Mouse (Mus musculus) neural tube, embryonic 12.5 days (tissue): ENCODE data around the gene Hspa12a. TPM values are rescaled to one million over a fixed set of nuclear protein-coding genes. Genes with fewer than 3 reads are reported as not detected.

Source experiments
- ATAC-seq: fragments of 200-750 bp; cut with Nextera tagmentation; 2 replicates; pipeline ENCODE4 v1.8.0; 2017; ENCODE audit warnings: low read depth, mild to moderate bottlenecking, moderate TSS enrichment, moderate library complexity; ENCODE audit not compliant: low FRiP score
- H3K27ac ChIP-seq: fragments of 300-500 bp; sonication (generic); 2 replicates; pipeline ENCODE4 v1.5.1; 2016
- H3K27me3 ChIP-seq: fragments of 300-500 bp; sonication (generic); replicated peaks from 2 replicates; pipeline ENCODE4 v1.6.1; 2016; ENCODE audit warnings: mild to moderate bottlenecking
- H3K36me3 ChIP-seq: fragments of 300-500 bp; sonication (generic); 2 replicates; pipeline ENCODE4 v1.6.1; 2016; ENCODE audit warnings: mild to moderate bottlenecking
- H3K4me1 ChIP-seq: fragments of 300-500 bp; sonication (generic); 2 replicates; pipeline ENCODE4 v1.6.1; 2016
- H3K4me2 ChIP-seq: fragments of 300-500 bp; sonication (generic); replicated peaks from 2 replicates; pipeline ENCODE4 v1.6.1; 2016; ENCODE audit warnings: mild to moderate bottlenecking
- H3K4me3 ChIP-seq: fragments of 300-500 bp; sonication (generic); 2 replicates; pipeline ENCODE4 v1.5.1; 2016
- H3K9ac ChIP-seq: fragments of 300-500 bp; sonication (generic); 2 replicates; pipeline ENCODE4 v1.6.1; 2016; ENCODE audit warnings: mild to moderate bottlenecking
- H3K9me3 ChIP-seq: fragments of 300-500 bp; sonication (generic); 2 replicates; pipeline ENCODE4 v1.6.1; 2016; ENCODE audit warnings: mild to moderate bottlenecking
- WGBS: fragments of 180-500 bp; shearing (Covaris S2); methylation state at CpG from one replicate; pipeline ENCODE4 v1.1.7; 2016; 5-methylcytosine and 5-hydroxymethylcytosine counted together
- polyA plus RNA-seq: library from polyadenylated mRNA; unstranded; fragments of >200 nt; fragmentation: Nextera tagmentation; extraction: Ambion mirVana; gene quantifications from 2 replicates; pipeline ENCODE4 v1.2.1, GENCODE M21; 2016

The Hspa12a gene
- 67.0 and 74.2 TPM in 2 replicates for polyA plus RNA-seq

DNA sequence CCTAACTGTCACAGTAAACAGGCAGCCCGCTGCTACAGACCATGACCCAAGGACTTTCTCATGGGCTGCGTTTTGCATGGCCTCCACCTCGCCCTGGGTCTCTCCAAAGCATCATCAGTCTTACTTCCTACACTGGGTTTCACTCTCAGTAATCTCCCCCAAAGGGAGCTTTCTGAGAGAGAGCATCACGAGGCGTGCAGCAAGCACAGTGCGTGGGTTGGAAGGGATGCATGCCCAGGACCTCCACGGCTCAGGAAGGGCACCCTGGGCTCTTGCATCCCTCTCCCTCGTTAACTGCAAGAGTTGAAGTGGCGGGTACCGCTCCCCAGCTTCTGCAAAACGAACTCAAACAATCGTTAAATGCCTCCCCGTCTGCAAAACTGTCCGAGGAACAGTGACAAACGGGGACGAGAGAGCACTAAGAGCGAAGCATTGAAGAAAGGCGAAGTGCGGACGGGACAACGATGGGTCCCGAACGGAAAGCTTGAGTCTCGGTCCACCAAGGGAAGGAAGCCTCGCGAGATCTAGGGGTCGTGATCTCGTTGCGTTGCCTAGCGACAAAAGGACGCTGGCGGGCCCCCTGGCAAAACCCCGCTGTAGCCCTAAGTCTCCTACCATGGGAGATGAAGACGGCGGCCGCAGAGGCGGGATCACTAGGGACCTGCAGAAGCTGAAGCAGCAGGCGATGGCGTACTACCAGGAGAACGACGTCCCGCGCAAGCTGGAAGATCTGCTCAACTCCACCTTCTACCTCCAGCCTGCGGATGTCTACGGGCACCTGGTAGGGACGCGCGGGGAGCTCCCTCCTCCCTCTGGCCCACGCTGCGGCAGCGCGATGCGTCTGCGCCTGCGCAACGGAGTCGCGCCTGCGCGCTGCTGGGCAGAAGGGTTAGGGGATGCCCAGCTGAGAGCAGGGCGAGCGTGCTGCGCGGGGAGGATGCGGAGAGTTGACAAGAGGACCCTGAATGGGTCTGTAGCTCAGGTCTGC, at the start of gene Hspa12a, which contains the start of gene Eno4:
Gene Hspa12a, minus strand, starts transcription at position 814 of the 988 bp plus-strand sequence.
Gene Eno4, plus strand, starts transcription at position 585 of the 988 bp plus-strand sequence.
- no peaks in the 10 kb centered on the region for H3K36me3 ChIP-seq
- H3K4me2 ChIP-seq: peak within 1 kb of the TSS; percentile 92
- peak within 1 kb of the TSS; percentile 37; the same call in 1 of the 2 replicates for H3K27ac ChIP-seq
- ATAC-seq: peak; percentile 97
- peaks cover 10% of the 10 kb centered on the region for H3K4me1 ChIP-seq
- H3K27me3 ChIP-seq: peaks cover 13% of the 10 kb centered on the region; the same call in 1 of the 2 replicates
- H3K4me3 ChIP-seq: peak within 1 kb of the TSS; percentile 63
- WGBS: under 1% methylated on average over 65 of the region's 65 CpGs
- H3K9ac ChIP-seq: peak within 1 kb of the TSS; percentile 76
- H3K9me3 ChIP-seq: no peaks in the 10 kb centered on the region

DNA sequence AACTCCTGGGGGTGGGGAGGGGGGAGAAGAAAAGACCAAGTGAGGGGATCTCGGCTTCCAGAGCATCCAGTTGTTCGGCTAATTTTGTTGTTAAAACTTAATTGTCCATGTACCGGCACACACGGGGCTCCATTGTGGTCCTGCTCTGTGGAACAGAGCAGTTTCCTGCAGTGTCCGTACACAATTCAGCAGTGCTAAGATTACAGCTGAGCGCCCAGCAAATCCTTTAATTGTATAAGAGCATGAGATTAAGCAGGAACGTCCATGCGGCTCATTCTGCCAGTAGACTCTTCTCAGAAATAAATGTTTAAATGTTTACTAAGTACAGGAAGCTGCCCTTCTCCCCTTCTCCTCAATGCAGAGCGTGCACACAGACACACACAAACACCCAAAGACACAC, 38.1 kb upstream of the Hspa12a start:
- WGBS: 12% methylated on average over 9 of the region's 9 CpGs
- no peak for ATAC-seq
- peaks cover 51% of the 10 kb centered on the region for H3K27me3 ChIP-seq

DNA sequence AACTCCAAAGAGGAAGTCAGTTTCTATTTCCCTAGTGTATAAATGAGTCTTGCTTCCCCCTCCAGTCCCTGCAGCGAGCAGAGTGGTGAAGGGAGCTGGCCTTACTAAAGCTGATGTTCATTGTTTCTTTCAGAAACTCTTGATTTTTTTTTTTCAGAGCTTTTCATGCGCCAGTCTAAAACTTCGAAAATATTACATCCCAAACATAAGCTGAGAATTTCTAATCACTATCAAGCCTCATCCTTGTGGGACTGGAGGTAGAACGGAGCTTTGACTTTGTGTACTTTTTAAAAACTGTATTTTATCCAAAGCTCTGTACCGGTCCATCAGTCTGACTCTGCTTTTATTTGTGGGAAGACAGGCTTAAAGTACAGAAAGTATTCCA, 36.6 kb upstream of the Hspa12a start:
- Histone ChIP-seq H3K36me3 (no peaks in the 10 kb centered on the region), H3K4me2 (0 out of 2 replicates have a peak overlapping the region, but pooled peaks have one; percentile 9), H3K4me3 (no peak overlapping the region), H3K9me3 (no peaks in the 10 kb centered on the region), H3K4me1 (no peaks in the 10 kb centered on the region), H3K27ac (no peak overlapping the region), H3K27me3 (peaks cover 62% of the 10 kb centered on the region), H3K9ac (no peak overlapping the region)
- 74% methylated on average over 5 of the region's 5 CpGs for WGBS
- no peak for ATAC-seq

More for the DNA sequence above, 38.1 kb upstream of the Hspa12a start:
- Histone ChIP-seq H3K4me3 (no peak overlapping the region), H3K27ac (no peak overlapping the region), H3K9ac (no peak overlapping the region), H3K36me3 (no peaks in the 10 kb centered on the region), H3K4me2 (no peak overlapping the region; the same call in 1 of the 2 replicates), H3K4me1 (no peaks in the 10 kb centered on the region), H3K9me3 (no peaks in the 10 kb centered on the region)

DNA sequence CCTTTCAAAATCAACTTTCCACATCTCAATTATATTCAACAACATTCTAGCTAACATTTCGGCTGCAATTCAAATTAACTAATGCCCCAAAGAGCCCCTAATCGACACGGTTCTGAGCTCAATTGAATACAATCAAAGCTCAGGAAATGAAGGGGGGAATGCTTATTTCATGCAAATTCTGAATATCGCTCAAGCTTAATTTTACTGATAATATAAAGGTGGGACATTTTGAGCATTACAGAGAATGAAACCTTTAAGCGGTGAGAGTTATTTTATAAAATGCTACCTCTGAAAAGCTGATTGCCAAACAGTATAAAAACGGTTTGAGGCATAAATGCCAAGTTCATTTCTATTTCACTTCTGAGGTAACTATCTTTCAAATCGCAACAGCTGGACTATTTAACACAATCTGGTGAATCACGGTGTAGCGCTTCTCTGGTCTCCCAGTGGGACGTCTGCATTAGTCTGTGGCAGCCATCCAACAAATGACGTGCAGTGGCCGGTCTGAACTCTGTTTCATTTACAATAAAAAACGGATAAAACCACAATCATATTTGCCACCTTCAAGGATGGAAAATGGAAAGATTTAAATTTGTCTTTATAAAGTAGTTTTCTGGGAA, 36.1 kb upstream of the Hspa12a start:
- 39% methylated on average over 13 of the region's 13 CpGs for WGBS
- no peaks in the 10 kb centered on the region for H3K4me1 ChIP-seq
- no peak for ATAC-seq
- H3K36me3 ChIP-seq: no peaks in the 10 kb centered on the region
- no peaks in the 10 kb centered on the region for H3K9me3 ChIP-seq
- H3K27ac ChIP-seq: no peak overlapping the region
- H3K4me2 ChIP-seq: 0 out of 2 replicates have a peak overlapping the region, but pooled peaks have one; percentile 9
- H3K9ac ChIP-seq: no peak overlapping the region
- peaks cover 67% of the 10 kb centered on the region for H3K27me3 ChIP-seq
- H3K4me3 ChIP-seq: no peak overlapping the region

DNA sequence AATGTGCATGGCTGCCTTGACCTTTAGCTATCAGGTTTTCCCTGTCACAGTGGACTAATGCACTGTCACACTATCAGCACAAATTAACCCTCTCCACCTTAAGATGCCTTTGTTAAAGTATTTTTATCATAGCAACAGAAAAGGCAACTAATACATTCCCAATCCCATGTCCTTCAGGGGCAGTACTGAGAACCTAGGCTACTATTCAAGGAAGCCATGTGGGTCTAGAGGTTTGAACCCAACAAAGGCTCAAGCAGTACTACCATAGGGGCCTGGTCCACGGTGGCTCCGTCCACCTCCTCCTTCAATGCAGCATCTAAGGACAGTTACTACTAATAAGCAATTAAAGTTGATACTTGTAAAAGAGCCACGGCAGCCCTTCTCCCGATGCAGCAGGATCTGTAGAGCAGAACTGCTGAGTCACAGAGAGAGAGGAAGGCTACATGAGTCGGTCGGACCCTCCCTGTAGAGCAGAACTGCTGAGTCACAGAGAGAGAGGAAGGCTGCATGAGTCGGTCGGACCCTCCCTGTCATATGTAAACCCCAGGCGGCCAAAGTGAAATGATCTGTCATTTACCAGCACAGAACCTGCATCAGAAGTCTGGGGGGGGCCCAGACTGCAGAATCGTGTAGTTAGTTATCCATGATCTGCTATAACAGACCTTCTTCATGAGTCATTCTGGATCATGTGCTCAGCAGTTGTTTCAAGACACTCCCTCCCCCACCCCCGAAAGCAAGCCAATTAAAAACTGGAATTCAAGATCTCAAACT, 35.1 kb upstream of the Hspa12a start:
- Histone ChIP-seq H3K27me3 (peaks cover 74% of the 10 kb centered on the region), H3K9ac (no peak overlapping the region), H3K4me2 (no peak overlapping the region), H3K4me3 (no peak overlapping the region), H3K36me3 (no peaks in the 10 kb centered on the region), H3K27ac (no peak overlapping the region), H3K4me1 (no peaks in the 10 kb centered on the region), H3K9me3 (no peaks in the 10 kb centered on the region)
- no peak for ATAC-seq
- 74% methylated on average over 11 of the region's 11 CpGs for WGBS

DNA sequence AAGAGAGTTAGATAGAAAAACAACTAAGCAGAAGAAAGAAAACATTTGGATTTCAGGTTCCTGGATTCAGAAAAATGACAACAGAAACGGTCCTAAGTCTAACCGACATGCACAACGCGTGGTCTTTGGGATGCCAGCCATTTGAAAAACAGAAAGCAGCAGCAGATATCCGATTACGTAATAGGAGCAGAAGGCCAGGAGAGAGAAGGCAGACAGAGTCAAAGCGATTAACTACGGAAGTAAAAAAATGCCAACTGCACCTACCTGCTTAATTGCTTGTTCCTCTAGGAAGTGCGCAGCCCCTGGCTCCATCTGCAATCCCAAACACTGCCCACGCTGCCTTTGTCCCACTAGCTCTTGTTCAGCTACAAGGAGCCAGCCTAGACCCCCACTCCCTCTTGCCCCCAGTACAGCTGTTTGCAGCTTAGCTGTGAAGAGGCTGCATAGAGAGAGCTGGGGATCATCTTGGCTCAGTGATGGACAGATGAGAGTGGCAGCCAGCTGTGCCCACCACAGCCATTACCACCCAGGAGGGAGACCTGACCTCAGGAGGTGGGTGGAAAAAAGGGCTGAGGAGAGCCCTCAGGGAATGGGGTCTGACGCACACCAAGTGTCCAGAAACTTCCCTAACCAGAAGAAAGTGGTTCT, 31.9 kb upstream of the Hspa12a start:
- Histone ChIP-seq H3K27me3 (peaks cover 89% of the 10 kb centered on the region), H3K36me3 (no peaks in the 10 kb centered on the region), H3K4me3 (no peak overlapping the region), H3K9me3 (no peaks in the 10 kb centered on the region), H3K27ac (no peak overlapping the region), H3K9ac (no peak overlapping the region), H3K4me1 (no peaks in the 10 kb centered on the region), H3K4me2 (no peak overlapping the region)
- WGBS: 87% methylated on average over 11 of the region's 11 CpGs
- no peak for ATAC-seq

DNA sequence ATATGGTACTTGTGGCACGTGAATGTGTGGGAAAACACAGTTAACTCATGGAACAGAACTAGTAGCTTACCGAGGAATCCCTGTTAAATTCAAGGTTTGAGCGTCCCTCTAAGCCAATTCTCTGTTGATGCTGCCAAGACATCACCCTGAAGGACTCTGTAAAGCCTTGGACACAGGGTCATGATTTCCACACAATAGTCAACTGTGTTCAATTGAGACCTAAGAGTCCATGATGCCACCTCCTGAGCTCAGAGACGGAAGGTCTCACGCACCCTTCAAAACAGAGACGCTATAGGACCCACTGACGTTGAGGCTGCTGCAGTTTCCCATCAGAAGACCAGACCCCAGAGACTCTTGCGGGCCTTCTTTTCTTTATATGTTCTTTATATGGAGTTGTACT, 30.7 kb upstream of the Hspa12a start:
- 89% methylated on average over 8 of the region's 8 CpGs for WGBS
- no peak overlapping the region for H3K4me2 ChIP-seq
- H3K9me3 ChIP-seq: no peaks in the 10 kb centered on the region
- H3K4me1 ChIP-seq: peaks cover 3% of the 10 kb centered on the region; the same call in 1 of the 2 replicates
- ATAC-seq: no peak
- H3K9ac ChIP-seq: no peak overlapping the region
- H3K27me3 ChIP-seq: peaks cover 89% of the 10 kb centered on the region
- no peaks in the 10 kb centered on the region for H3K36me3 ChIP-seq
- H3K4me3 ChIP-seq: no peak overlapping the region
- H3K27ac ChIP-seq: no peak overlapping the region

DNA sequence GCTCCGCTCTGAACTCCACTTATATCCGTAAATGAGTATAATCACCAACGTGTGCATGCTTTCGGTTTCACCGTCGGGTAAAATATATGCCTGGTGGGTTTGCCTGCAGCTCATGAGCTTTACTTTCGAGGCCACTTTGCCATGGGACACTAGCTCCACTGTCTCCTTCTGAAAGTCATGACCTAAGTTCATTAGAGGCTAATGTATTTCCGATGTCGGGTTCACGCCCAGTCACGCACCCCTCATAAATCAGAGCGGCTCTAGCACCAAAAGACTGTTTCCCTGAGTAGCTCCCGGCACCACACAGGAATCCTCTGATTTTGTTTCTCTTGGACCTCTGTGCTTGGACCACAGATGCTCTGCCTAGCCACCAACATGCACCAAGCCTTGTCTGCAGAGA, 27.4 kb upstream of the Hspa12a start:
- no peak overlapping the region; the same call in 1 of the 2 replicates for H3K4me2 ChIP-seq
- H3K27me3 ChIP-seq: peaks cover 70% of the 10 kb centered on the region
- H3K4me3 ChIP-seq: no peak overlapping the region
- H3K27ac ChIP-seq: no peak overlapping the region
- H3K9ac ChIP-seq: no peak overlapping the region
- no peaks in the 10 kb centered on the region for H3K36me3 ChIP-seq
- no peak for ATAC-seq
- WGBS: 29% methylated on average over 13 of the region's 13 CpGs
- no peaks in the 10 kb centered on the region for H3K9me3 ChIP-seq
- H3K4me1 ChIP-seq: peaks cover 10% of the 10 kb centered on the region

DNA sequence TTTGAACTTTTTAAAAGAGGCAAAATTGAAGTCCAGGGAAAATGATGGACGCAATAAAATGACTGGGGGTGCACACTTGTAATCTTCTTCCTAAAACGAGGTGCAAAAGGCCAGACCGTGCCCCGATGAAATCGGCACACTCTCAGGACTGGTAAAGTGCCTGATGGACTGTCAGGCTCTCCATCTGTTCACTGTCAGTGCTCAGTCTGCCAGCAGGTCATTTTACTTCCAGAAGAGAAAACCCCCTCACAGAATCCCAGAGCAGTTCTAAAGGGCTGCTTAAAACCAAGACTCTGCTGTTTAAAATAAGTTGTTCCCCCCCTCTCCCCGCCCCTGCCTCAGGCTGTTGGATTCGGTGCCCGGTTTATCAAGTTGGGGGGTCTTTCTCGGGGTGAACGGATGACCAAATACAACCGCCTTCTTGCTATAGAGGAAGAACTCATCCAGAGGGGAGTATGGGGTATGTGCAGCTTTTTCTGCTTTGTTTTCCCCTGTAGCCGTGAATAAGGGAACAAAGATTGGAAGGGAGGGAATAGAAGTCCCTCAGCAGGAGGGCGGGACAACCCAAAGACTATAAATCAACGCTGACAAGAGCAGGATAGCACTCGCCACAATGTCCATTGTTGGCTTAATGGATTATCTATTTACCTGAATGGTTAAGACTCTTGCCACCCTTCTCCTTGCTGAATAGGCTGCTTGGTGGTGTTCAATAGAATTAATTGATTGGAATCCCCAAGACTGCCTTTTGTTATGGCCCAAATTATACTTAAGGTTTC, 25.5 kb upstream of the Hspa12a start:
- H3K9me3 ChIP-seq: no peaks in the 10 kb centered on the region
- 20% methylated on average over 15 of the region's 15 CpGs for WGBS
- ATAC-seq: peak; percentile 61; the same call in 1 of the 2 replicates
- H3K27ac ChIP-seq: no peak overlapping the region
- no peak overlapping the region for H3K9ac ChIP-seq
- H3K4me2 ChIP-seq: peak overlapping the region; percentile 41
- peaks cover 10% of the 10 kb centered on the region for H3K4me1 ChIP-seq
- H3K36me3 ChIP-seq: no peaks in the 10 kb centered on the region
- H3K4me3 ChIP-seq: no peak overlapping the region
- peaks cover 62% of the 10 kb centered on the region for H3K27me3 ChIP-seq

DNA sequence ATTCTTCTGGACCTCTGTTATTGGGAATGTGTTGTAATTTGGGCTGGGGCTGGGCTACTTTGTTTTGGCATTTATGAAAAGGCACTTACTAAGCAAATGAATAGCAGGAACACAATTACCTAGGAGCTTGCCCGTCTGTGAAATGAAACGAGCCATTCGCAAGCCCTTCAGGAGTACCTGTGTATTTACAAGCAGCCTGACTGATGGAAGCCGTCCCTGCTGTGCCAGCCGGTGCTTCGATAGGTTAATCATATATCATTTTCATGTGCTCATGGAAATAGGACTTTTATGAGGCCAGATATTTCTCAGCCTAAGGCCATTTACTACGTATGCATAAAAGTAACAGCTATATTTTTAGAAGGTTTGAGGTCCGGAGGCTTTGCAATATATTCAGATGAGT, 19.6 kb upstream of the Hspa12a start:
- no peaks in the 10 kb centered on the region for H3K9me3 ChIP-seq
- no peaks in the 10 kb centered on the region for H3K36me3 ChIP-seq
- peaks cover 39% of the 10 kb centered on the region for H3K27me3 ChIP-seq
- WGBS: 59% methylated on average over 8 of the region's 8 CpGs
- ATAC-seq: no peak
- H3K4me3 ChIP-seq: no peak overlapping the region
- H3K27ac ChIP-seq: no peak overlapping the region
- no peaks in the 10 kb centered on the region for H3K4me1 ChIP-seq
- no peak overlapping the region for H3K4me2 ChIP-seq
- no peak overlapping the region for H3K9ac ChIP-seq

DNA sequence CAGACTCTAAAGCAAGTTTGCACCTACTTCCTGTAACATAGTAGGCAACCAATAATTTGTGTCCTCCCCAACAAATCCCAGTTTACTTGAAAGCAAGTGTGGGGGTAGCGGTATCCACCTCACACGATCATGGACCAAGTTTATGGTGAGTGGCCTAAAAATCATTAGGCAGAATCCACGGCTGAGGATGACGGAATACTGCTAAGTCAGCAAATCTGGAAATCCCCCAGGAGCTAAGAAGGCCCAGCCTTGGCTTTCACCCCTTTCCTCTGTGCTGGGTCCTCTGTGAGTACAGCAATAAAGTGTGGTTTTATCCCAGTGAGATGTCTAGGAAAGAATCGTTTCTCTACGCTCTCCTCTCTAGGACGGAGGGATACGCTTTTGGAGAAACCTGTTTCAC, 11.3 kb upstream of the Hspa12a start:
- Histone ChIP-seq H3K9me3 (no peaks in the 10 kb centered on the region), H3K9ac (no peak overlapping the region), H3K4me1 (no peaks in the 10 kb centered on the region), H3K4me2 (no peak overlapping the region), H3K4me3 (no peak overlapping the region), H3K27me3 (peaks cover 30% of the 10 kb centered on the region), H3K27ac (no peak overlapping the region), H3K36me3 (no peaks in the 10 kb centered on the region)
- no peak for ATAC-seq
- 91% methylated on average over 8 of the region's 8 CpGs for WGBS
